Mouse (Mus musculus) ES-E14 (cell line): ENCODE measurements around the gene Ddx39. TPM values are rescaled to one million over a fixed set of nuclear protein-coding genes. Genes with fewer than 3 reads are reported as not detected.

ENCODE experiments used
- DNase-seq: peaks from one replicate; pipeline ENCODE4 v3.0.0-alpha.2; 2013; ENCODE audit warnings: low read depth, low spot score
- H3K27ac ChIP-seq: 2 replicates; pipeline ENCODE4 v1.5.1; 2012; ENCODE audit warnings: low read depth, mild to moderate bottlenecking, low read length, moderate library complexity, mixed read lengths; ENCODE audit not compliant: poor library complexity, insufficient read depth, severe bottlenecking
- H3K36me3 ChIP-seq: 2 replicates; pipeline ENCODE4 v1.6.1; 2012; ENCODE audit warnings: mild to moderate bottlenecking, low read length, moderate library complexity, mixed read lengths; ENCODE audit not compliant: control insufficient read depth, poor library complexity, insufficient read depth, severe bottlenecking
- H3K4me1 ChIP-seq, 2 experiments: fragments of 150-350 bp in 1 of 2; sonication (generic) in 1 of 2; 2 replicates each; pipeline ENCODE4 v1.6.1; 2012; ENCODE audit warnings: low read length in 2 of 2, mild to moderate bottlenecking in 1 of 2, mixed read lengths in 1 of 2; ENCODE audit not compliant: control insufficient read depth in 2 of 2, insufficient read depth in 2 of 2, poor library complexity in 1 of 2
- H3K4me3 ChIP-seq, 2 experiments: fragments of 150-350 bp in 1 of 2; sonication (generic) in 1 of 2; 2 replicates each; pipeline ENCODE4 v1.5.1; 2012; ENCODE audit warnings: low read length in 2 of 2, low read depth in 1 of 2, mild to moderate bottlenecking in 1 of 2, mixed read lengths in 1 of 2; ENCODE audit not compliant: insufficient read depth in 1 of 2, poor library complexity in 1 of 2, severe bottlenecking in 1 of 2
- H3K9ac ChIP-seq: 2 replicates; pipeline ENCODE4 v1.6.1; 2012; ENCODE audit warnings: low read depth, mild to moderate bottlenecking, low read length, mixed read lengths; ENCODE audit not compliant: poor library complexity, insufficient read depth, severe bottlenecking
- H3K9me3 ChIP-seq: fragments of 150-350 bp; sonication (generic); 2 replicates; pipeline ENCODE4 v1.6.1; 2012; ENCODE audit warnings: low read depth, mild to moderate bottlenecking, low read length; ENCODE audit not compliant: control insufficient read depth, insufficient read depth
- CHD2 ChIP-seq: IDR thresholded peaks from 2 replicates; pipeline ENCODE4 v1.6.1; 2014; ENCODE audit warnings: mild to moderate bottlenecking, low read depth, low read length, inconsistent platforms
- HCFC1 ChIP-seq: IDR thresholded peaks from 2 replicates; pipeline ENCODE4 v1.6.1; 2012; ENCODE audit warnings: low read length, inconsistent platforms, borderline replicate concordance; ENCODE audit not compliant: insufficient read depth
- MAFK ChIP-seq: IDR thresholded peaks from 2 replicates; pipeline ENCODE4 v1.6.1; 2014; ENCODE audit warnings: mild to moderate bottlenecking, low read depth, low read length, inconsistent platforms; ENCODE audit not compliant: insufficient read depth
- ZC3H11A ChIP-seq: IDR thresholded peaks from 2 replicates; pipeline ENCODE4 v1.6.1; 2012; ENCODE audit warnings: low read depth, mild to moderate bottlenecking, inconsistent platforms, low read length, borderline replicate concordance
- ZNF384 ChIP-seq: IDR thresholded peaks from 2 replicates; pipeline ENCODE4 v1.6.1; 2012; ENCODE audit warnings: low read depth, low read length, inconsistent platforms
- in situ Hi-C, 2 experiments: fragments of 600-800 bp; cut with MboI; formaldehyde crosslinking; loops; one replicate each; pipeline ENCODE4 v1.15.1; 2025; ENCODE audit warnings: low sequenced_read_pairs in 2 of 2, inconsistent platforms in 1 of 2; ENCODE audit not compliant: unreplicated experiment in 2 of 2
- total RNA-seq: library from RNA; depleted of rRNA; stranded (reverse); fragments of 300-350 nt; gene quantifications from 2 replicates; pipeline ENCODE4 v1.2.3, GENCODE M21; 2012

Gene Ddx39
- total RNA-seq, 1 experiment, result 324 TPM

DNA sequence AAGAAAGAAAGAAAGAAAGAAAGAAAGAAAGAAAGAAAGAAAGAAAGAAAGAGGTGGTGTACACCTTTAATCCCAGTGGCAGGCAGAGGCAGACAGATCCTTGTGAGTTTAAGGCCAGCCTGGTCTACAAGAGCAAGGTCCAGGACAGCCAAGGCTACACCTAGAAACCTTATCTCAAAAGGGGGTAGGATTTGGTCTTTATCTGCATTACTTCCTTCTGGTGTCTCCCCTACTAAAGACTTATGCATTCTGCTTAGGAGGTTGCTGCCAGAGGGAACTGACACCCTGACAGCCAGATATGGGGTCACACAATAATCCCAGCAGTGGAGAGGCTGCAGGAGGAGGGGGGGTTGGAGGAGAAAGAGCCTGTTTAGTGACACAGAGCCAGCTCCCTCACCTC is 50.7 kb downstream of the Ddx39 start:
- Histone ChIP-seq H3K36me3 (no peaks in the 10 kb centered on the region), H3K4me1 (peaks cover 2 to 15% of the 10 kb centered on the region in 2 experiments; a peak in 2 of 4 replicates), H3K27ac (no peak overlapping the region), H3K9me3 (no peaks in the 10 kb centered on the region), H3K9ac (no peak overlapping the region), H3K4me3 (no peak overlapping the region)
- in situ Hi-C loops, result no loop called here
- TF ChIP-seq MAFK, result no peak
- TF ChIP-seq HCFC1, result no peak
- TF ChIP-seq ZC3H11A, result no peak
- no peak for TF ChIP-seq ZNF384
- TF ChIP-seq CHD2, result no peak
- DNase-seq, result no peak

DNA sequence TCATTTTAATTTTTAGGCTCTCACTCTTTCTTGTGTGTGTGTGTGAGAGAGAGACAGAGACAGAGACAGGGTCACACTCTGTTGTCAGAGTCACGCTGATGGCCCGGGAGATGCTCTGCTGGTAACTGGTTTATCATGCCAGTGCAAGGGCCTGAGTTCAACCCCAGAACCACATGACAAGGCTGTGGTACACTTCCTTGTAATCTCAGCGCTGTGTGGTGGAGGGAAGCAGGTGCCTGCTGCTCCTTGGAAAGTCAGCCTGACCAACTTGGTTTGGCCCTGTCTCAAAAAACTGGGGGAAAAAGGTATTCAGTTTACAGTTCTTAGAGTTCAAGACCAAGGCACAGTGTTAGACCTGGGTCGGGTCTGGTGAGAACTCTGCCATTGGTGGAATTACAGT is 52.5 kb downstream of the Ddx39 start:
- no peak overlapping the region for H3K27ac ChIP-seq
- TF ChIP-seq ZNF384 (no peak), MAFK (no peak), ZC3H11A (no peak), CHD2 (no peak), HCFC1 (no peak)
- H3K4me1 ChIP-seq, result peaks cover 7 to 20% of the 10 kb centered on the region in 2 experiments; a peak in 2 of 4 replicates
- no peak overlapping the region for H3K4me3 ChIP-seq
- in situ Hi-C loops, result no loop called here
- H3K9ac ChIP-seq, result no peak overlapping the region
- DNase-seq, result no peak
- no peaks in the 10 kb centered on the region for H3K36me3 ChIP-seq
- no peaks in the 10 kb centered on the region for H3K9me3 ChIP-seq

DNA sequence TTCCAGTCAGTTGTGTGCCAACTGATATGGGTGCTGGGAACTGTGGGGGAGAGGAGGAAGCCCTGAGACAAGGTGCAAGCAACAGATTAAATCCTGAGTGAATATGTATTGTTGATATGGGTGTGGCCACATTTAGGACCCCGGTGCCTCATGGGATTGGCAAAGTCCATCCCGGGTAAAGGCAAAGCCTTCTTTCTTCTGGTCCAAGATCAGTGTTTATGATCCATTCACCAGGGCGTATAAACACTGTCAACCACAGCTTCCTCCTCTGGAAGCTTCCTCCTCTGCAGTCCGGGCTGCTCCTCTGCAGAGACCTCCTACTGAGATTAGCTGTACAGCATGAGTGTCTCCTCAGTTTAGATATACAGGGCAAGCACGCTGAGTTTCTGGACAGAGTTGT is 53.5 kb downstream of the Ddx39 start:
- in situ Hi-C loops, result no loop called here
- H3K9ac ChIP-seq, result no peak overlapping the region
- H3K27ac ChIP-seq, result no peak overlapping the region
- no peaks in the 10 kb centered on the region for H3K9me3 ChIP-seq
- no peaks in the 10 kb centered on the region for H3K36me3 ChIP-seq
- H3K4me1 ChIP-seq, result peaks cover 7 to 23% of the 10 kb centered on the region in 2 experiments; a peak in 2 of 4 replicates
- no peak for TF ChIP-seq ZC3H11A
- no peak for TF ChIP-seq ZNF384
- TF ChIP-seq HCFC1, result no peak
- TF ChIP-seq CHD2, result no peak
- no peak for TF ChIP-seq MAFK
- DNase-seq, result no peak
- no peak overlapping the region for H3K4me3 ChIP-seq

DNA sequence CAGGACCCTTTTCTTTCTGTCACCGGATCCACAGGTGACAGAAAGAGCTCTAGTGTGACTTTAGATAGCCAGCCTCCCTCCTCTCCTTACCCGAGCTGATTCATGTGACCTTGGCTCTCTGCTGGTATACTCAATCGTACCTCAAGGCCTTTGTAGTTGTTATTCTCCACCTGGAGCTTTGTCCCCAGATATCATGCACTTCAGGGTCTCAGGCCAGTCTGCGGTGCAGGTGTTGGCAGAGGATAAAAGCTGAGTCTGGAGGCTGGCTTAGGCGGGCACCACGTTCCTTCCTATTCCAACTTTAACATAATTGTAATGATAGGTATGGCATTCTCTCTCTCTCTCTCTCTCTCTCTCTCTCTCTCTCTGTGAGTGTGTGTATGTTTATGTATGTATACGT is 54.7 kb downstream of the Ddx39 start:
- no peak overlapping the region for H3K9ac ChIP-seq
- TF ChIP-seq HCFC1, result no peak
- TF ChIP-seq MAFK, result no peak
- TF ChIP-seq ZC3H11A, result no peak
- TF ChIP-seq ZNF384, result no peak
- no peak for TF ChIP-seq CHD2
- no peak overlapping the region for H3K4me3 ChIP-seq
- H3K36me3 ChIP-seq, result no peaks in the 10 kb centered on the region
- no peak for DNase-seq
- H3K27ac ChIP-seq, result no peak overlapping the region
- peaks cover 7 to 27% of the 10 kb centered on the region in 2 experiments; a peak in 2 of 4 replicates for H3K4me1 ChIP-seq
- no peaks in the 10 kb centered on the region for H3K9me3 ChIP-seq
- in situ Hi-C loops, result no loop called here

DNA sequence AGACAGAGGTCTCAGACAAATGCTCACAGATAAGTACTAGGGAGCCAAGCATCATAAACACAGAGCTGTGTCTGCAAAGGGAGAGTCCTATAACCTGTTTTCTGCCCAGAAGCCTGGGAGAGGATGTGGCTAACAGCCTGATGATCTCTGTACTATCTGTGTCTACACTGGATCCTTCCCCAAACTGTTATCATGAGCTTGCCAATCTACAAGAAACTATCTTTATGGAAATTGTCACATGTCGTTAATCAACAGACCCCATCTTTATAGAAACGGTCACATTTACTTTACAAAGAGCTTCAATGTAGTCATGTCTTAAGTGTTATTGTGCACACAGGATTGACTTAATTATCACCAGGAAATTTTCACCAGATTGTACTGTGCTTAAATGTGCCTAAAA is 55.7 kb downstream of the Ddx39 start:
- no peak for TF ChIP-seq ZC3H11A
- no peak for TF ChIP-seq HCFC1
- no peak for TF ChIP-seq ZNF384
- TF ChIP-seq MAFK, result no peak
- TF ChIP-seq CHD2, result no peak
- no peak for DNase-seq
- in situ Hi-C loops, result no loop called here
- Histone ChIP-seq H3K27ac (no peak overlapping the region), H3K9me3 (no peaks in the 10 kb centered on the region), H3K36me3 (no peaks in the 10 kb centered on the region), H3K4me1 (peaks cover 7 to 25% of the 10 kb centered on the region in 2 experiments; a peak in 2 of 4 replicates), H3K4me3 (no peak overlapping the region), H3K9ac (no peak overlapping the region)
